Mouse (Mus musculus) frontal cortex, postnatal 10 days (tissue): ENCODE measurements at regions not wholly inside any gene's neighbourhood (a gene's known extent, or its start where the extent isn't known, plus 50 kb on each side); places are given as distances from the start of the nearest gene placed in this dataset.

Source experiments
- DNase-seq, 2 experiments: peaks; one replicate each; pipeline ENCODE4 v3.0.0; 2022; ENCODE audit warnings: low spot score in 2 of 2, mixed read lengths in 1 of 2

GRCm38 (mm10) chr10:37079535-37079934 lies 59.2 kb downstream of the Marcks start:
- DNase-seq = no peak

- peak; percentile 23 to 60 for DNase-seq
Observed at GRCm38 (mm10) chr10:37078439-37078838, 60.3 kb downstream of the Marcks start.

- DNase-seq = no peak
Observed at GRCm38 (mm10) chr10:37077741-37078140, 61.0 kb downstream of the Marcks start.

- DNase-seq = peak; percentile 15 to 48
Observed at GRCm38 (mm10) chr10:37072834-37073233, 65.9 kb downstream of the Marcks start.

- no peak for DNase-seq
Observed at GRCm38 (mm10) chr10:37072061-37072460, 66.7 kb downstream of the Marcks start.

- DNase-seq = no peak
Observed at GRCm38 (mm10) chr10:37071420-37071819, 67.3 kb downstream of the Marcks start.
